Mouse (Mus musculus) forebrain, embryonic 16.5 days (tissue): ENCODE results near the gene Nrp2. TPM values are rescaled to one million over a fixed set of nuclear protein-coding genes. Genes with fewer than 3 reads are reported as not detected.

Experiments
- ATAC-seq: fragments of 200-750 bp; cut with Nextera tagmentation; 2 replicates; pipeline ENCODE4 v1.8.0; 2017; ENCODE audit warnings: mild to moderate bottlenecking, moderate library complexity
- H3K27ac ChIP-seq: fragments of 300-500 bp; sonication (generic); 2 replicates; pipeline ENCODE4 v1.5.1; 2014; ENCODE audit warnings: low read length, control low read depth
- H3K27me3 ChIP-seq: fragments of 300-500 bp; sonication (generic); replicated peaks from 2 replicates; pipeline ENCODE4 v1.6.1; 2014; ENCODE audit warnings: low read length; ENCODE audit not compliant: control insufficient read depth, insufficient read depth
- H3K36me3 ChIP-seq: fragments of 300-500 bp; sonication (generic); 2 replicates; pipeline ENCODE4 v1.6.1; 2014; ENCODE audit not compliant: control insufficient read depth, insufficient read depth
- H3K4me1 ChIP-seq: fragments of 300-500 bp; sonication (generic); replicated peaks from 2 replicates; pipeline ENCODE4 v1.6.1; 2014; ENCODE audit warnings: low read length; ENCODE audit not compliant: control insufficient read depth, insufficient read depth
- H3K4me2 ChIP-seq: fragments of 300-500 bp; sonication (generic); 2 replicates; pipeline ENCODE4 v1.6.1; 2014; ENCODE audit warnings: mild to moderate bottlenecking, low read length, control low read depth
- H3K4me3 ChIP-seq: fragments of 300-500 bp; sonication (generic); replicated peaks from 2 replicates; pipeline ENCODE4 v1.5.1; 2014; ENCODE audit warnings: mild to moderate bottlenecking, low read length, control low read depth
- H3K9ac ChIP-seq: fragments of 300-500 bp; sonication (generic); replicated peaks from 2 replicates; pipeline ENCODE4 v1.6.1; 2014; ENCODE audit warnings: low read depth, low read length, control low read depth
- H3K9me3 ChIP-seq: fragments of 300-500 bp; sonication (generic); 2 replicates; pipeline ENCODE4 v1.6.1; 2016; ENCODE audit warnings: low read length; ENCODE audit not compliant: control insufficient read depth
- WGBS: fragments of 180-500 bp; shearing (Covaris S2); extraction: QIAGEN DNeasy Blood & Tissue Kit; methylation state at CpG from one replicate; pipeline ENCODE4 v1.1.7; 2014; 5-methylcytosine and 5-hydroxymethylcytosine counted together
- polyA plus RNA-seq: library from polyadenylated mRNA; unstranded; fragments of >200 nt; fragmentation: Nextera tagmentation; extraction: Ambion mirVana; gene quantifications from 2 replicates; pipeline ENCODE4 v1.2.1, GENCODE M21; 2015

Gene Nrp2
- polyA plus RNA-seq, 1 experiment from 2014 or later: 43.9 TPM

GRCm38 (mm10) chr1:62812701-62813684, 109.9 kb downstream of the Nrp2 start:
- Histone ChIP-seq H3K9ac (no peak overlapping the region), H3K36me3 (no peaks in the 10 kb centered on the region), H3K4me2 (no peak overlapping the region), H3K27ac (no peak overlapping the region), H3K9me3 (no peaks in the 10 kb centered on the region), H3K27me3 (no peaks in the 10 kb centered on the region), H3K4me3 (no peak overlapping the region), H3K4me1 (no peaks in the 10 kb centered on the region)
- 72% methylated on average over 10 of the region's 10 CpGs for WGBS
- ATAC-seq: no peak

GRCm38 (mm10) chr1:62813938-62814337, 110.9 kb downstream of the Nrp2 start:
- Histone ChIP-seq H3K4me1 (no peaks in the 10 kb centered on the region), H3K4me3 (no peak overlapping the region), H3K4me2 (no peak overlapping the region), H3K27me3 (no peaks in the 10 kb centered on the region), H3K36me3 (no peaks in the 10 kb centered on the region), H3K9me3 (no peaks in the 10 kb centered on the region), H3K27ac (no peak overlapping the region), H3K9ac (no peak overlapping the region)
- WGBS: 64% methylated on average over 1 of the region's 1 CpGs
- no peak for ATAC-seq

- ATAC-seq: no peak
- Histone ChIP-seq H3K4me3 (no peak overlapping the region), H3K27ac (no peak overlapping the region), H3K4me2 (no peak overlapping the region), H3K36me3 (no peaks in the 10 kb centered on the region), H3K9ac (no peak overlapping the region), H3K9me3 (peaks cover 6% of the 10 kb centered on the region; the same call in 1 of the 2 replicates), H3K27me3 (no peaks in the 10 kb centered on the region), H3K4me1 (no peaks in the 10 kb centered on the region)
- 86% methylated on average over 7 of the region's 7 CpGs for WGBS
Measured at GRCm38 (mm10) chr1:62817566-62817965, 114.5 kb downstream of the Nrp2 start.

DNA sequence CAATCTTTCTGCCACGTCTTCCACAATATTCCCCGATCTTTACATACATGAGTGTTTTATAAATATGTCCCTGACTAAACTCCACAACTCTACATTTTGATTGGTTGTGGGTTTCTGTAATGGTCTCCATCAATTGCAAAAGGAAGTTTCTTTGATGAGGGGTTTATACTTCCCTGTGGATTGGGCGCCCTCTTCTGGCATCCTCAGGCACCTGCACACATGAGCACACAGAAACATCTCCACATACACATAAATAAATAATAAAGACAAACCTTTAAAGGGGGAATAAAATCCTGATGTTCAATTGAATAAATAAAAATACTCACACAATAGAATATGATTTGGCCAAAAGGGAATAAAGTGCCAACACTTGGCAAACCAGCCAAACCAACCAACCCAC, 117.1 kb downstream of the Nrp2 start:
- H3K4me1 ChIP-seq: no peaks in the 10 kb centered on the region
- H3K4me2 ChIP-seq: no peak overlapping the region
- H3K9ac ChIP-seq: no peak overlapping the region
- no peak overlapping the region for H3K27ac ChIP-seq
- peaks cover 6% of the 10 kb centered on the region; the same call in 1 of the 2 replicates for H3K9me3 ChIP-seq
- WGBS: 83% methylated on average over 3 of the region's 3 CpGs
- no peak for ATAC-seq
- no peaks in the 10 kb centered on the region for H3K27me3 ChIP-seq
- H3K4me3 ChIP-seq: no peak overlapping the region
- H3K36me3 ChIP-seq: no peaks in the 10 kb centered on the region

DNA sequence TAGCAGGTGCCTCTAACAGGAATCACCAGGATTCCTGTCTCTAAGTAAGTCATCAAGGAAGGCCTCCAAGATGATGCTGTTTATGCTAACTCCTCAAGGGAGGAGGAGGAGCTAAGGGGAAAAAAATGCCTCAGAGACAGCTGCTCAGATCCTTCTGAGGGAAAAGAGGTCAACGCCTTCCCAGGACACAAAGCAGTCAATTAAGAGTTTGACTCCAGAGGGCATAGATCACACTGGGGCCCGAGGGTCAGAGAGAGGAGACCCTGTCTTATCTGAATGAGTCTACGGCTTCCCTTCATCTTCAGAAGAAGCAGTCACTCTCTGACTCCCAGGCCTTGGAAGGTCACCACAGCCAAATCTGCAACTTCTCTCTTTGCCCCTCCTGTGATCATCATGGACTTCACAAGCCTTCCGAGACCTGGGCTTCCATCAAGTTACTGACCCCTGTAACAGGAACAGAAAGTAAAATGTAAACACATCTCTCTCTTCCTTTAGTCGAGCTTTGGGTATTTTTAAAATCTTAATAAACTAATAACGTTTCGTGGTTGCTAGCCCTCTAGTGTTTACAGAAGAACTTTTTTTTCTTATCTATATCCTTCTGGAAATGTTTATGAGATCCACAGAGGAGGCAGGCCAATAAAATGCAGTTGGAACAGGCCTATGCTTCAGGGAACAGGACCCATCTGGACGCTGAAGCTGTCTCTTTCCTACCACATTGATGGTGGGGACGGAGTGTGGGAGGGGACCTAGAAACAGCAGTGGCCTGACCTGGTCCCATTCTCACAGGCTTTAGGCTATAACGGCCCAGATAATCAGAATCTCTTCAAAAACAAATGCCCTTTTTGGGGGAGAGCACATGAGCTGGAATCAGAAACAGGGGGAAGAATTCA, 118.7 kb downstream of the Nrp2 start:
- no peak overlapping the region for H3K4me3 ChIP-seq
- H3K36me3 ChIP-seq: no peaks in the 10 kb centered on the region
- WGBS: 63% methylated on average over 10 of the region's 10 CpGs
- no peak overlapping the region for H3K27ac ChIP-seq
- H3K27me3 ChIP-seq: no peaks in the 10 kb centered on the region
- H3K4me2 ChIP-seq: no peak overlapping the region
- H3K9me3 ChIP-seq: peaks cover 6% of the 10 kb centered on the region; the same call in 1 of the 2 replicates
- no peak for ATAC-seq
- H3K9ac ChIP-seq: no peak overlapping the region
- H3K4me1 ChIP-seq: no peaks in the 10 kb centered on the region

DNA sequence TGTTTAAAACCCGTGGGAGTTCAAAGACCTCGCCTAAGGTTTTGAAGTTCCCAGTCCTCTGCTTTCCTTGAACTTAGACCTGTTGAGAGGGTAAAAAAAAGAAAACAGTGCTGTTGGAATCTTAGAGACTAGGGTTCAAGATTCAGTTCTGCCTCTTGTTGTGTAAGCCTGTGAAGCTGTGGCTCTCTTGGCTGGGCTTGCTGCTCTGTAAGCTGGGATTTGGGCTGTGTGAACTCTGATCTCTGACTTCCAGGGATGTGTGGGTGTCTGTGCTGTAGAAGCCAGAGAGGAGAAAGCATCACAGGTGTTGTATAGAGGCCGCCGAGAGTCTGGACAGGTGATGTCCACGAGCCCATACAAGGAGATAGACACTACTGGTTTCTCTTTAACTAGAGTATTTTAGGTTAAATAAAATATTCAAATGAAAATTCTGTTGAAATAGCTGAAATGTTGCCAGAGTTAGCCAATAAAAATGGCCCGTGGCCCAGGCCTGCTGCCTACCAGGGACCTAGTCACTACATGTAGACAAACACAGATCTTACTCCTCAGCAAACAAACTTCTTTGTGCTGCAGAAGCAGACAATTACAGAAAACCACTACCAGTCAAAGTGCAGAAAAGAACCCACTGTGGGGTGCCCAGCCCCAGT, 120.6 kb downstream of the Nrp2 start:
- no peak for ATAC-seq
- 88% methylated on average over 6 of the region's 6 CpGs for WGBS
- no peaks in the 10 kb centered on the region for H3K27me3 ChIP-seq

DNA sequence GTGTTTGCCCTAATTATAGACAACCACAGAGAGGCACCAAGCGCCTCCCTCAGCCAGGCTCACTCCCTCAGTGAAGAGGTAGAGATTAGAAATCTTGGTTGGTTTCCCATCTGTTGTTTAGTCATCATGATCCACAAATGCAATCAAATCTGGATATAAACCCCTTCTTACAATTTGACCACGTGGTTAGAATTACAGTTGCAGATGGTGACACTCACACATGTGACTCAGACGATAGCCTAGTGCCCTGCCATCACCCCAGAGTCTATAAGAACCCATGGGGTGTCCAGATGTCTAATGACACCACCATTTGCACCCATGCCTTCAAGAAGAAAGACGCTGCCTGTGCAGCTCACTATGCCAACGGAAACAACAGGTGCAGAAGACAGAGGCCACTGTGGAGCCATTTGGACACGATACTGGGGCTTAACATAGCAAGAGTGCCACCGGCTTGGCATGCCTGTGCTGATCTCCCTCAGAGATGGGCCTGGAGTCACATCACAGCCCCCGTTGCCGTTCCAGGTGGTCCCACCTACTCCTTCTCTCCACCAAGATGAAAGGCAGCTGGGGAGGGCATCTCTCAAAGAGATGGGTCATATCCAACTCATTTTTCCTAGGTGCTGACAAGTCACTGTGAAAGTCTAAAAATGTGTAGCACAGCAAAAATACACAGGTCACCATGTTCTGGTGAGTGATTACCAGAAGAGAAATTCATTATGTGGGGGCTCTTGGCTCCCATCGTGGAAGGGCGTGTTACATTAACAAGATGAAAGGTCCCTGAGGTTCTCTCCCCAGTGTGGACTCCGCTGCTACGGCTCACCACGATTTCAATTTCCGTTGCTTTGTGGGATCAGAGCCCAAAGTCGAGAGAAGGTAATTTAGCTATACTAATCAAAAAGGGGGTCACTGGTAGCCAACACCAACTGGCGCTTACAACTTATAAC, 123.0 kb downstream of the Nrp2 start:
- ATAC-seq: no peak
- H3K9me3 ChIP-seq: no peaks in the 10 kb centered on the region
- WGBS: 83% methylated on average over 17 of the region's 17 CpGs
- H3K4me3 ChIP-seq: no peak overlapping the region
- no peaks in the 10 kb centered on the region for H3K4me1 ChIP-seq
- no peaks in the 10 kb centered on the region for H3K36me3 ChIP-seq
- H3K27ac ChIP-seq: no peak overlapping the region
- H3K4me2 ChIP-seq: no peak overlapping the region
- no peaks in the 10 kb centered on the region for H3K27me3 ChIP-seq
- H3K9ac ChIP-seq: no peak overlapping the region

More for the DNA sequence above, 120.6 kb downstream of the Nrp2 start:
- peaks cover 6% of the 10 kb centered on the region; the same call in 1 of the 2 replicates for H3K9me3 ChIP-seq
- no peaks in the 10 kb centered on the region for H3K4me1 ChIP-seq
- no peak overlapping the region for H3K9ac ChIP-seq
- no peak overlapping the region for H3K4me3 ChIP-seq
- no peak overlapping the region for H3K4me2 ChIP-seq
- no peaks in the 10 kb centered on the region for H3K36me3 ChIP-seq
- H3K27ac ChIP-seq: no peak overlapping the region

GRCm38 (mm10) chr1:62827316-62827715, 124.2 kb downstream of the Nrp2 start:
- no peak overlapping the region for H3K27ac ChIP-seq
- WGBS: 65% methylated on average over 10 of the region's 10 CpGs
- no peaks in the 10 kb centered on the region for H3K9me3 ChIP-seq
- H3K4me1 ChIP-seq: no peaks in the 10 kb centered on the region
- no peak overlapping the region for H3K4me2 ChIP-seq
- no peak for ATAC-seq
- no peak overlapping the region for H3K9ac ChIP-seq
- no peaks in the 10 kb centered on the region for H3K36me3 ChIP-seq
- H3K27me3 ChIP-seq: no peaks in the 10 kb centered on the region
- H3K4me3 ChIP-seq: no peak overlapping the region
